In genomic region chr6:29523301-29524033, GRCm38 (mm10) we compare ENCODE assay signal across 15 mouse cellular contexts. TPM values are rescaled to one million over a fixed set of nuclear protein-coding genes. Genes with fewer than 3 reads are reported as not detected.
DNase-seq lines count a peak whose midpoint lies in the region; ATAC-seq and TF ChIP-seq lines count a peak whose summit lies in the region.
"Had no signal": no experiment of that assay in that cellular context is flagged by ENCODE, and none has a peak within 500 bp of the region (broad histone marks: within the 10 kb centered on the region; RNA-seq: fewer than 3 reads in every experiment).

No protein-coding gene starts in this region.

- H3K9me3 ChIP-seq in kidney, postnatal 0 days (replicated peaks; ENCODE audit: low read length), result no peaks in the 10 kb centered on the region
- H3K9me3 ChIP-seq in liver, embryonic 15.5 days (replicated peaks), result no peaks in the 10 kb centered on the region
- H3K9me3 ChIP-seq: lung, embryonic 15.5 days; midbrain, embryonic 13.5 days; neural tube, embryonic 15.5 days had no signal

- TF ChIP-seq POLR2A in thymus, adult 2 months (IDR thresholded peaks at IDR 0.05; ENCODE audit: control insufficient read depth, extremely low read depth, insufficient read depth, low read length, poor library complexity), result no peak

- no peak for TF ChIP-seq CTCF in kidney, postnatal 0 days (IDR thresholded peaks at IDR 0.05; ENCODE audit: low read depth)
- TF ChIP-seq CTCF in thymus, adult 2 months (IDR thresholded peaks at IDR 0.05; ENCODE audit: borderline replicate concordance, control insufficient read depth, extremely low read depth, insufficient read depth, low read length, poor library complexity), result no peak

- peaks cover 11% of the 10 kb centered on the region for H3K27me3 ChIP-seq in kidney, postnatal 0 days (ENCODE audit: insufficient read depth, low read length)
- peaks cover 19% of the 10 kb centered on the region for H3K27me3 ChIP-seq in thymus, adult 2 months (ENCODE audit: control insufficient read depth, insufficient read depth, low read length)
- peaks cover 49% of the 10 kb centered on the region for H3K27me3 ChIP-seq in liver, embryonic 15.5 days

- no peak for DNase-seq in kidney, postnatal 0 days (ENCODE audit: low spot score)
- DNase-seq in kidney, postnatal 14 days, result no peak
- no peak for DNase-seq in thymus, adult 2 months
- DNase-seq in thymus, postnatal 14 days, result no peak
- no peak for DNase-seq in urinary bladder, postnatal 14 days (ENCODE audit: low spot score)
- DNase-seq: cerebellum, adult 9-11 months; right cerebral cortex, postnatal 14 days; thymus, postnatal 36 days had no signal

- no peak overlapping the region for H3K9ac ChIP-seq in kidney, postnatal 0 days (ENCODE audit: low read depth, low read length)
- H3K9ac ChIP-seq in liver, embryonic 15.5 days, result no peak overlapping the region
- H3K9ac ChIP-seq: lung, embryonic 15.5 days; midbrain, embryonic 13.5 days; neural tube, embryonic 15.5 days had no signal

- no peaks in the 10 kb centered on the region for H3K36me3 ChIP-seq in kidney, postnatal 0 days (ENCODE audit: insufficient read depth, low read length)
- no peaks in the 10 kb centered on the region for H3K36me3 ChIP-seq in thymus, adult 2 months (ENCODE audit: control insufficient read depth, insufficient read depth, low read length)
- no peaks in the 10 kb centered on the region for H3K36me3 ChIP-seq in liver, embryonic 15.5 days (replicated peaks)
- H3K36me3 ChIP-seq: lung, embryonic 15.5 days; midbrain, embryonic 13.5 days; neural tube, embryonic 15.5 days had no signal

- no peak overlapping the region for H3K4me3 ChIP-seq in kidney, postnatal 0 days (replicated peaks; ENCODE audit: low read depth, low read length)
- no peak overlapping the region for H3K4me3 ChIP-seq in thymus, adult 2 months (ENCODE audit: control insufficient read depth, insufficient read depth, low read length)
- no peak overlapping the region for H3K4me3 ChIP-seq in liver, embryonic 15.5 days (replicated peaks)
- H3K4me3 ChIP-seq: heart, adult 2 months; lung, embryonic 15.5 days; midbrain, embryonic 13.5 days; neural tube, embryonic 15.5 days had no signal

- peaks cover 16% of the 10 kb centered on the region; the same call in 1 of the 2 replicates for H3K4me1 ChIP-seq in kidney, postnatal 0 days (replicated peaks; ENCODE audit: insufficient read depth, low read length)
- H3K4me1 ChIP-seq in thymus, adult 2 months (replicated peaks; ENCODE audit: control insufficient read depth, insufficient read depth, low read length), result peaks cover 20% of the 10 kb centered on the region
- H3K4me1 ChIP-seq in liver, embryonic 15.5 days (replicated peaks), result peaks cover 15% of the 10 kb centered on the region

- 56% methylated on average over 12 of the region's 12 CpGs for WGBS in kidney, postnatal 0 days
- 49% methylated on average over 12 of the region's 12 CpGs for WGBS in thymus, adult 2 months
- 37% methylated on average over 12 of the region's 12 CpGs for WGBS in liver, embryonic 15.5 days (ENCODE audit: insufficient replicate concordance)

- no peak overlapping the region for H3K27ac ChIP-seq in kidney, postnatal 0 days
- H3K27ac ChIP-seq in thymus, adult 2 months (ENCODE audit: control insufficient read depth, insufficient read depth, low read length), result peak overlapping the region; percentile 45; the same call in 1 of the 2 replicates
- peak overlapping the region; percentile 45 for H3K27ac ChIP-seq in liver, embryonic 15.5 days (replicated peaks)
- H3K27ac ChIP-seq: heart, adult 2 months; lung, embryonic 15.5 days; midbrain, embryonic 13.5 days; neural tube, embryonic 15.5 days had no signal

- H3K4me2 ChIP-seq in kidney, postnatal 0 days (ENCODE audit: low read length), result no peak overlapping the region
- H3K4me2 ChIP-seq in liver, embryonic 15.5 days, result no peak overlapping the region
- H3K4me2 ChIP-seq: lung, embryonic 15.5 days; midbrain, embryonic 13.5 days; neural tube, embryonic 15.5 days had no signal

- ATAC-seq in kidney, postnatal 0 days (replicated peaks; ENCODE audit: low FRiP score, low read depth), result peak; percentile 4; the same call in 1 of the 2 replicates
- no peak for ATAC-seq in liver, embryonic 15.5 days (ENCODE audit: insufficient read depth)
- ATAC-seq in megakaryocyte progenitor cell, adult 5-6 weeks (replicated peaks; ENCODE audit: poor library complexity), result no peak
- ATAC-seq: midbrain, embryonic 13.5 days had no signal

RNA-seq across cellular contexts. Expression of gene Irf5, which starts 3.0 kb away (rescaled TPM):
- polyA plus RNA-seq in kidney, postnatal 0 days (2015; fragmentation: Nextera tagmentation; extraction: Ambion mirVana), result 3.7 and 4.7 TPM in 2 replicates
- polyA plus RNA-seq in thymus, adult 2 months (2012; rRNA removed), result 37.3 and 46.4 TPM in 2 replicates
- polyA plus RNA-seq in liver, embryonic 15.5 days (2015; fragmentation: Nextera tagmentation; extraction: Ambion mirVana), result 10.7 and 11.5 TPM in 2 replicates
- total RNA-seq in megakaryocyte progenitor cell, adult 5-6 weeks (2015), result 6.1 and 11.5 TPM in 2 replicates
- 14.4 and 18.1 TPM in 2 replicates for total RNA-seq in megakaryocyte progenitor cell, adult 5-6 weeks (2017)

RNA-seq across cellular contexts. Expression of gene Kcp, which starts 15.7 kb away (rescaled TPM):
- 17.1 and 19.1 TPM in 2 replicates for polyA plus RNA-seq in kidney, postnatal 0 days (2015; fragmentation: Nextera tagmentation; extraction: Ambion mirVana)
- polyA plus RNA-seq in thymus, adult 2 months (2012; rRNA removed), result 2.9 and 3.0 TPM in 2 replicates
- polyA plus RNA-seq in liver, embryonic 15.5 days (2015; fragmentation: Nextera tagmentation; extraction: Ambion mirVana), result 1.6 and 2.9 TPM in 2 replicates
- total RNA-seq in megakaryocyte progenitor cell, adult 5-6 weeks (2015), result 0.05 TPM in 1 of 2 replicates, not detected in the other
- total RNA-seq in megakaryocyte progenitor cell, adult 5-6 weeks (2017), result 0.50 TPM in 1 of 2 replicates, not detected in the other

RNA-seq across cellular contexts. Expression of gene Atp6v1fnb, which starts 52.2 kb away (rescaled TPM):
- not detected in 2 replicates for polyA plus RNA-seq in kidney, postnatal 0 days (2015; fragmentation: Nextera tagmentation; extraction: Ambion mirVana)
- polyA plus RNA-seq in thymus, adult 2 months (2012; rRNA removed), result 0.22 and 0.34 TPM in 2 replicates
- not detected in 2 replicates for polyA plus RNA-seq in liver, embryonic 15.5 days (2015; fragmentation: Nextera tagmentation; extraction: Ambion mirVana)
- total RNA-seq in megakaryocyte progenitor cell, adult 5-6 weeks (2015), result 0.79 TPM in 1 of 2 replicates, not detected in the other
- not detected in 2 replicates for total RNA-seq in megakaryocyte progenitor cell, adult 5-6 weeks (2017)
- total RNA-seq: heart, adult 2 months had no signal
- polyA plus RNA-seq: embryonic facial prominence, embryonic 14.5 days; heart, adult 2 months; lung, embryonic 15.5 days had no signal

RNA-seq across cellular contexts. Expression of gene Atp6v1f, which starts 55.9 kb away (rescaled TPM):
- polyA plus RNA-seq in kidney, postnatal 0 days (2015; fragmentation: Nextera tagmentation; extraction: Ambion mirVana), result 461 and 485 TPM in 2 replicates
- 294 and 381 TPM in 2 replicates for polyA plus RNA-seq in thymus, adult 2 months (2012; rRNA removed)
- 125 and 127 TPM in 2 replicates for polyA plus RNA-seq in liver, embryonic 15.5 days (2015; fragmentation: Nextera tagmentation; extraction: Ambion mirVana)
- 205 and 206 TPM in 2 replicates for total RNA-seq in megakaryocyte progenitor cell, adult 5-6 weeks (2015)
- total RNA-seq in megakaryocyte progenitor cell, adult 5-6 weeks (2017), result 115 and 159 TPM in 2 replicates
